Mouse (Mus musculus) MEL (cell line): ENCODE results near the gene Rcc1l. TPM values are rescaled to one million over a fixed set of nuclear protein-coding genes. Genes with fewer than 3 reads are reported as not detected.

Experiments
- DNase-seq: peaks from one replicate; pipeline ENCODE4 v3.0.0; 2011; ENCODE audit warnings: low read depth, low spot score
- H3K27ac ChIP-seq: 2 replicates; pipeline ENCODE4 v1.5.1; 2012; ENCODE audit warnings: low read depth, mild to moderate bottlenecking, control low read depth, low read length, moderate library complexity; ENCODE audit not compliant: control insufficient read depth
- H3K27me3 ChIP-seq, 2 experiments: fragments of 150-350 bp in 1 of 2; sonication (generic) in 1 of 2; 2 replicates each; pipeline ENCODE4 v1.6.1; 2012; ENCODE audit warnings: low read length in 2 of 2, mild to moderate bottlenecking in 2 of 2, improper control_type of control experiment in 1 of 2, moderate library complexity in 1 of 2; ENCODE audit not compliant: insufficient read depth in 2 of 2, control insufficient read depth in 1 of 2
- H3K36me3 ChIP-seq, 2 experiments: 2 replicates each; pipeline ENCODE4 v1.6.1; 2012 to 2014; ENCODE audit warnings: low read length in 2 of 2, improper control_type of control experiment in 1 of 2, inconsistent platforms in 1 of 2, mild to moderate bottlenecking in 1 of 2; ENCODE audit not compliant: insufficient read depth in 2 of 2, control insufficient read depth in 1 of 2
- H3K4me1 ChIP-seq, 2 experiments: fragments of 150-350 bp in 1 of 2; sonication (generic) in 1 of 2; 2 replicates each; pipeline ENCODE4 v1.6.1; 2012; ENCODE audit warnings: low read length in 2 of 2, improper control_type of control experiment in 1 of 2, mild to moderate bottlenecking in 1 of 2; ENCODE audit not compliant: insufficient read depth in 2 of 2, control insufficient read depth in 1 of 2
- H3K4me3 ChIP-seq, 2 experiments: fragments of 150-350 bp in 1 of 2; sonication (generic) in 1 of 2; 2 replicates each; pipeline ENCODE4 v1.5.1; 2012; ENCODE audit warnings: low read depth in 2 of 2, low read length in 2 of 2, mild to moderate bottlenecking in 2 of 2, moderate library complexity in 2 of 2, control low read depth in 1 of 2, improper control_type of control experiment in 1 of 2; ENCODE audit not compliant: control insufficient read depth in 1 of 2, insufficient read depth in 1 of 2
- H3K79me2 ChIP-seq: 2 replicates; pipeline ENCODE4 v1.6.1; 2012; ENCODE audit warnings: mild to moderate bottlenecking, low read length, moderate library complexity; ENCODE audit not compliant: control insufficient read depth, poor library complexity, insufficient read depth
- H3K9ac ChIP-seq: 2 replicates; pipeline ENCODE4 v1.6.1; 2012; ENCODE audit warnings: low read depth, mild to moderate bottlenecking, control low read depth, low read length, moderate library complexity; ENCODE audit not compliant: control insufficient read depth, poor library complexity, severe bottlenecking
- H3K9me3 ChIP-seq: fragments of 150-350 bp; sonication (generic); replicated peaks from 2 replicates; pipeline ENCODE4 v1.6.1; 2012; ENCODE audit warnings: mild to moderate bottlenecking, low read length, improper control_type of control experiment, moderate library complexity; ENCODE audit not compliant: insufficient read depth
- CHD1 ChIP-seq: IDR thresholded peaks from 2 replicates; pipeline ENCODE4 v1.6.1; 2012; ENCODE audit warnings: low read depth, mild to moderate bottlenecking, inconsistent platforms, low read length, improper control_type of control experiment
- CHD2 ChIP-seq: IDR thresholded peaks from 2 replicates; pipeline ENCODE4 v1.6.1; 2011; ENCODE audit warnings: low read length, improper control_type of control experiment
- CTCF ChIP-seq, 3 experiments: IDR thresholded peaks in 2 of 3; conservative IDR thresholded peaks in 1 of 3; 2 replicates each; pipeline ENCODE4 v1.5.1; 2011 to 2012; ENCODE audit warnings: low read length in 3 of 3, low read depth in 2 of 3, mild to moderate bottlenecking in 2 of 3, improper control_type of control experiment in 1 of 3, inconsistent platforms in 1 of 3, mixed read lengths in 1 of 3, moderate library complexity in 1 of 3; ENCODE audit not compliant: control insufficient read depth in 1 of 3, insufficient read depth in 1 of 3, poor library complexity in 1 of 3, severe bottlenecking in 1 of 3
- E2F4 ChIP-seq: IDR thresholded peaks from 2 replicates; pipeline ENCODE4 v1.6.1; 2011; ENCODE audit warnings: low read depth, low read length, improper control_type of control experiment, borderline replicate concordance
- ETS1 ChIP-seq: IDR thresholded peaks from 2 replicates; pipeline ENCODE4 v1.6.1; 2012; ENCODE audit warnings: low read depth, mild to moderate bottlenecking, inconsistent platforms, low read length, improper control_type of control experiment, moderate library complexity
- GABPA ChIP-seq: IDR thresholded peaks from 2 replicates; pipeline ENCODE4 v1.6.1; 2012; ENCODE audit warnings: low read depth, mild to moderate bottlenecking, inconsistent platforms, low read length, improper control_type of control experiment, moderate library complexity
- MAX ChIP-seq: IDR thresholded peaks from 2 replicates; pipeline ENCODE4 v1.6.1; 2011; ENCODE audit warnings: low read length, improper control_type of control experiment
- MAZ ChIP-seq: IDR thresholded peaks from 2 replicates; pipeline ENCODE4 v1.6.1; 2012; ENCODE audit warnings: low read depth, mild to moderate bottlenecking, inconsistent platforms, low read length, improper control_type of control experiment
- MEF2A ChIP-seq: IDR thresholded peaks from 2 replicates; pipeline ENCODE4 v1.6.1; 2014; ENCODE audit warnings: low read depth, mild to moderate bottlenecking, inconsistent platforms, low read length, improper control_type of control experiment; ENCODE audit not compliant: poor library complexity, insufficient replicate concordance, severe bottlenecking; ENCODE audit errors: extremely low read depth
- MXI1 ChIP-seq: IDR thresholded peaks from 2 replicates; pipeline ENCODE4 v1.6.1; 2011; ENCODE audit warnings: mild to moderate bottlenecking, low read depth, low read length, improper control_type of control experiment
- MYC ChIP-seq: IDR thresholded peaks from 2 replicates; pipeline ENCODE4 v1.6.1; 2011; ENCODE audit warnings: low read depth, mild to moderate bottlenecking, low read length, improper control_type of control experiment, moderate library complexity
- NRF1 ChIP-seq: IDR thresholded peaks from 2 replicates; pipeline ENCODE4 v1.6.1; 2014; ENCODE audit warnings: low read depth, mild to moderate bottlenecking, inconsistent platforms, low read length, improper control_type of control experiment, moderate library complexity; ENCODE audit not compliant: poor library complexity, insufficient read depth, severe bottlenecking
- POLR2A ChIP-seq, 2 experiments: IDR thresholded peaks; 2 replicates each; pipeline ENCODE4 v1.6.1; 2011 to 2012; ENCODE audit warnings: low read length in 2 of 2, mild to moderate bottlenecking in 2 of 2, control low read depth in 1 of 2, improper control_type of control experiment in 1 of 2, low read depth in 1 of 2, moderate library complexity in 1 of 2; ENCODE audit not compliant: control insufficient read depth in 1 of 2, insufficient read depth in 1 of 2, poor library complexity in 1 of 2
- POLR2AphosphoS2 ChIP-seq: IDR thresholded peaks from 2 replicates; pipeline ENCODE4 v1.6.1; 2011; ENCODE audit warnings: low read length, improper control_type of control experiment
- POLR2AphosphoS5 ChIP-seq: IDR thresholded peaks from 2 replicates; pipeline ENCODE4 v1.6.1; 2012; ENCODE audit warnings: low read depth, borderline replicate concordance, mild to moderate bottlenecking, inconsistent platforms, low read length, moderate library complexity, mixed read lengths
- SIN3A ChIP-seq: IDR thresholded peaks from 2 replicates; pipeline ENCODE4 v1.6.1; 2012; ENCODE audit warnings: low read length, improper control_type of control experiment, inconsistent platforms
- TAL1 ChIP-seq: IDR thresholded peaks from 2 replicates; pipeline ENCODE4 v1.6.1; 2012; ENCODE audit warnings: mild to moderate bottlenecking, inconsistent platforms, low read length, moderate library complexity, mixed read lengths
- TBP ChIP-seq: IDR thresholded peaks from 2 replicates; pipeline ENCODE4 v1.8.0; 2011; ENCODE audit warnings: low read depth, low read length, improper control_type of control experiment
- TCF12 ChIP-seq: IDR thresholded peaks from 2 replicates; pipeline ENCODE4 v1.6.1; 2014; ENCODE audit warnings: low read depth, mild to moderate bottlenecking, inconsistent platforms, low read length, improper control_type of control experiment, moderate library complexity
- USF1 ChIP-seq: IDR thresholded peaks from 2 replicates; pipeline ENCODE4 v1.6.1; 2014; ENCODE audit warnings: low read depth, mild to moderate bottlenecking, inconsistent platforms, low read length, improper control_type of control experiment, moderate library complexity
- ZC3H11A ChIP-seq: IDR thresholded peaks from 2 replicates; pipeline ENCODE4 v1.6.1; 2012; ENCODE audit warnings: low read depth, mild to moderate bottlenecking, inconsistent platforms, low read length, improper control_type of control experiment
- ZMIZ1 ChIP-seq: IDR thresholded peaks from 2 replicates; pipeline ENCODE4 v1.6.1; 2012; ENCODE audit warnings: low read depth, mild to moderate bottlenecking, inconsistent platforms, low read length, improper control_type of control experiment, moderate library complexity
- ZNF384 ChIP-seq: IDR thresholded peaks from 2 replicates; pipeline ENCODE4 v1.6.1; 2012; ENCODE audit warnings: low read depth, mild to moderate bottlenecking, inconsistent platforms, low read length, improper control_type of control experiment
- polyA plus RNA-seq, 2 experiments: library from polyadenylated mRNA; stranded (reverse) in 1 of 2; unstranded in 1 of 2; fragments of >175 nt in 1 of 2; fragments of >200 nt in 1 of 2; gene quantifications; 2 replicates each; pipeline versions ENCODE4 v1.2.1 to v1.2.4; 2012; ENCODE audit warnings: low replicate concordance in 2 of 2, low read depth in 1 of 2; ENCODE audit not compliant: insufficient read length in 2 of 2, insufficient read depth in 1 of 2, missing spikeins in 1 of 2
- total RNA-seq: library from RNA; depleted of rRNA; stranded (reverse); fragments of 300-350 nt; gene quantifications from 2 replicates; pipeline ENCODE4 v1.2.3, GENCODE M21; 2012

The Rcc1l gene
- total and polyA plus RNA-seq, 3 experiments, result 51.7 to 59.1 TPM; not detected in 1

GRCm38 (mm10) chr5:134101883-134102282 lies 74.7 kb downstream of the Rcc1l start:
- TF ChIP-seq CTCF (IDR thresholded peaks at IDR 0.05 in 2 of 3, conservative IDR thresholded peaks at IDR 0.05 in 1 of 3; ENCODE audit: control insufficient read depth in 1 of 3, insufficient read depth in 1 of 3, low read depth in 2 of 3, low read length in 3 of 3, poor library complexity in 1 of 3, severe bottlenecking in 1 of 3), result no peak
- TF ChIP-seq ZMIZ1, result no peak
- TF ChIP-seq ZC3H11A, result no peak
- no peak for TF ChIP-seq TAL1
- no peak for TF ChIP-seq POLR2AphosphoS2
- no peak for TF ChIP-seq E2F4
- TF ChIP-seq MAX, result no peak
- TF ChIP-seq CHD2, result no peak
- TF ChIP-seq ETS1, result no peak
- TF ChIP-seq MAZ, result no peak
- no peak overlapping the region for H3K4me3 ChIP-seq
- no peaks in the 10 kb centered on the region for H3K79me2 ChIP-seq
- H3K27me3 ChIP-seq, result no peaks in the 10 kb centered on the region; a peak in 1 of 4 replicates
- no peaks in the 10 kb centered on the region for H3K4me1 ChIP-seq
- DNase-seq, result no peak
- H3K9ac ChIP-seq, result no peak overlapping the region
- H3K36me3 ChIP-seq, result no peaks in the 10 kb centered on the region
- H3K27ac ChIP-seq, result no peak overlapping the region
- H3K9me3 ChIP-seq, result no peaks in the 10 kb centered on the region

- H3K79me2 ChIP-seq, result no peaks in the 10 kb centered on the region
- H3K4me3 ChIP-seq, result no peak overlapping the region
- H3K27ac ChIP-seq, result no peak overlapping the region
- no peaks in the 10 kb centered on the region; a peak in 1 of 4 replicates for H3K27me3 ChIP-seq
- no peak for DNase-seq
- H3K36me3 ChIP-seq, result no peaks in the 10 kb centered on the region
- H3K9ac ChIP-seq, result no peak overlapping the region
- H3K4me1 ChIP-seq, result no peaks in the 10 kb centered on the region
- H3K9me3 ChIP-seq, result no peaks in the 10 kb centered on the region
- TF ChIP-seq ZNF384, result no peak
- TF ChIP-seq E2F4, result no peak
- no peak for TF ChIP-seq TCF12
- no peak for TF ChIP-seq POLR2A (IDR thresholded peaks at IDR 0.05; ENCODE audit: control insufficient read depth in 1 of 2, insufficient read depth in 1 of 2, low read depth in 1 of 2, low read length in 2 of 2, poor library complexity in 1 of 2)
- TF ChIP-seq NRF1, result no peak
- TF ChIP-seq GABPA, result no peak
- TF ChIP-seq TBP, result no peak
- TF ChIP-seq, all 39 proteins: peak for 0
These were observed 75.3 kb downstream of the Rcc1l start for GRCm38 (mm10) chr5:134101322-134101721.

GRCm38 (mm10) chr5:134100232-134100771 lies 76.3 kb downstream of the Rcc1l start:
- Histone ChIP-seq H3K4me1 (no peaks in the 10 kb centered on the region), H3K27me3 (no peaks in the 10 kb centered on the region; a peak in 1 of 4 replicates), H3K79me2 (no peaks in the 10 kb centered on the region), H3K9ac (no peak overlapping the region), H3K36me3 (no peaks in the 10 kb centered on the region), H3K27ac (no peak overlapping the region), H3K4me3 (no peak overlapping the region), H3K9me3 (no peaks in the 10 kb centered on the region)
- DNase-seq, result no peak
- TF ChIP-seq MEF2A (no peak), MYC (no peak), MXI1 (no peak), POLR2AphosphoS5 (no peak), USF1 (no peak), CHD1 (no peak), SIN3A (no peak)
